Mouse (Mus musculus) cerebellum, adult 11 months (tissue): ENCODE results near the gene Trim42.

Source experiments
- DNase-seq: peaks from one replicate; pipeline ENCODE4 v3.0.0; 2022

The Trim42 gene

GRCm38 (mm10) chr9:97369591-97369990 lies at the start of gene Trim42:
Gene Trim42, minus strand, starts transcription at chr9:97369958.
- no peak for DNase-seq

DNA sequence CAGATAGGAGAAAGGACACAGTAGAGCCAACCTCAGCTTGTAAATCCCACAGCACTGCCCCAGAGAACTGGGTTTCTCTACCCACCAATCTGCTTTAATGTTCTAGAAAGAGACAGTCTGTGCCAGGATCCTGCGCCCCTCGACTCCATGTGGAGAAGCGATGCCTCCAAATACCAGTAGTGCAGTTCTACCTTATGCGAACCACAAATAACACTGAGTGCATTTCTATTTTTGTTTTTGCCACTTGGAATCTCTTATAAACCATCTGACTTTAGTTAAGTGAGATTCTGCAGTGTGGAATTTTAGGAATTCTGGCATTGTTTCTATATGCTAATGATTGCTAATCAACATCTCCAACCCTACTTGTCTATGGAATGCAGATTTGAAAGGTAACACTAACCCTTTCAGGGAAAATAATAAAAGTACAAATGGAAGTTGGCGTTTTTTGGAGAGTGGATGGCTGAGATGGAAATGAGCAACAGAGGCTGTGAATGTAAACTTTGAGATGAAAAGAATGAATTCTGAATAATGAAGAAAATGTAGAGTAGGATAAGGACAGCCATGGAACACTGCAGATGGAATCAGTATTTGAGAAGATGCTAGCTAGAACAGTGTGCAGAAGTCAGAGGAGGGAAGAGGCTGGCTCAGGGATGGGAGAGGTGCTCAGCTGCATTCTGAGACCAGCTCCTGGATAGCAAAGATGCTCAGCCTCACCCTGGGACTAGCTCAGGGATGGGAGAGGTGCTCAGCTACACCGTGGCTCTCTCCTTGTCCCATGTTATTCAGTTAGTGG lies 45.3 kb upstream of the Trim42 start:
- DNase-seq, result no peak

DNA sequence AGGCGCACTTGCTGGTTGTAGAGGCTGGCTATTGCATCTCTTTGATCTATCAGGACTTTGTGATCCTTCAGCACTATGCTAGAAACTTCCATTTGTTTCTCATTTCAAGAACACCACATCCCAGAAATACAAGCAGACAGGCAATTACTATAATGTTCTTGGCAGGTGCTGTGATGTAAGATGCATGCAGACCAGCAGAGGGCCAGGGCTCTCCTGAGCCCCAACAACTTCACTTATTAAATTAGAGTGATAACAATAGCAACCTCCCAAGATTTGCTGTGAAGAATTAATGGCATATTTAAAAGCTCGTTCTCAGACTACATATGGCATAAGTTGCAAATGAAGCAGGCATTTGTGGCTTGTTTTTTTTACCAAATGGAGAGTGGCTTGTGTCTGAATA lies 38.4 kb upstream of the Trim42 start:
- no peak for DNase-seq

- DNase-seq, result no peak
Observed at GRCm38 (mm10) chr9:97356441-97356840, 13.3 kb downstream of the Trim42 start.

GRCm38 (mm10) chr9:97344767-97345297 lies 24.9 kb downstream of the Trim42 start:
- no peak for DNase-seq

GRCm38 (mm10) chr9:97341772-97342171 lies 28.0 kb downstream of the Trim42 start:
- DNase-seq, result no peak

GRCm38 (mm10) chr9:97322846-97323245 lies 46.9 kb downstream of the Trim42 start:
- no peak for DNase-seq

DNA sequence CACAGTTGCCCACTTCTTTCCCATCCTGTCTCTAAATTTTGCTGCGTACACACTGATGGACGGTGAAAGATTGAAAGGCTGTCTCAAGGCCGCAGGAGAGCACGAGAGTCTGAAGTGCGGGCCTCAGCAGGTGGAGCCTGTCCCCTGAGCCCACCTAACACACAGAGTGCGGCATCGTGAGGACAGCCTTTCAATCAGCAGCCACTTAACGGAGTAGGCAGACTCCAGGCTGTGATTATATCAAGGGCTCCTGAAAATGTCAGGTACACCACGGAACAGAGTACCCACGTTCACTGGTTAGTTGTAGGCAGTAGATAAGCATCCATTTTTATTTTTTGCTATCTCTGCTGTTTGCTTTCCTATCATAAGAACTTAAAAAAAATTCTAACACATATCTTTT lies 47.6 kb downstream of the Trim42 start:
- DNase-seq, result no peak

- DNase-seq, result no peak
Observed at GRCm38 (mm10) chr9:97315421-97316055, 54.2 kb downstream of the Trim42 start.

DNA sequence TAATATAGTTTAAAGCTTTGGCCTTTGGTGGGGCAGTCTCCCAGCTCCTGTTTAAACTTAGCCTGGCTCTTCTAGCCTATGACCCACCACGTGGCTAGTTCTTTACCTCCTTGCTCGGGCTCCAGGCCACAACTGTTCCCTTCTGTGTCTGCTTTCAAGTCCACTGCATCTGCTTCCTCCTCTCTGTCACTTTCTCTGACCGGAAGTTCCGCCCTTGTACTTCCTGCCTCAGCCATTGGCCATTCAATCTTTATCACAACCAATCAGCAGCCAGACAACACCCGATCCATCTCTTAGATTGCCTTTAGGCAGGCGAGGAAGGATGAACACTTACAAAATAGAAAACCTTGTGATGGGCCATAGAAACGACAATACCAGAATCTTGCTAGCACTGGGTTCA lies 58.1 kb downstream of the Trim42 start:
- no peak for DNase-seq

GRCm38 (mm10) chr9:97309509-97310053 lies 60.2 kb downstream of the Trim42 start:
- DNase-seq, result no peak

DNA sequence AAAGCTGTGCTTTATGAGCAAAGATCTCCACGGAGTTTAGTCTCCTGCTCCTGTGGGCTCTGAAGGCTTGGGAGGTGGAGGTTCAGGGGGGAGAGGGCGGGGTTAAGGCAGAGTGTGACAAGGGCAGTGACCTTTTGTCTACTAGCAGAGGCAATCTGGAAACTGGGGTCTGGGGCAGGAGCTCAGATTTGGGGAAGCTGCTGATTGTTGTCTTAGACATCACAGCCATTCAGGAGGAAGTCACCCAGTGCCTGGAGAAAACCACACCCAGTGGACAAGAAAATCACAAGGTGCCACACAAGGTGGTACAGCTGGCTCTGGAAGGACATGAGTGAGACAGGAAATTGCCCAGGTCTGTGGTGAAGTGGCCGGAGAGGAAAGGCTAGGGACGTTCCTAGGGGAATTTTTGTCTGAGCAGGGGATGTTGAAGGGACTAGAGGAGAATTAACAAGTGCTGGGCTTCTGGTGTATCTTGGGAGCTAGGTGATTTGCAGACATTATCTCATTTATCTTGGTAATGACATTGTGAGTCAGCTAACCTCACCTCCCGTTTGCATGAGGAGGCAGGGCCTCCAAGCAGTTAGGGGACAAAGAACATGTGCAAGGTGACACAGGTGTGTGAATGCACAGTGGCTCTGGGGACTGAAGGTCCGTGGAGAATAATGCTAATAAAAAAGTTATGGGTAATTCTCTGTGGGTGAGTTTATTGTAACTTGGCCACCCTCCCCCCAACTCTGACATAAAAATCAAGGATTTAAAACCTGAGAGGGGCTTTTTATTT lies 61.9 kb downstream of the Trim42 start:
- no peak for DNase-seq
